Mouse (Mus musculus): ENCODE data around the gene Csrp1. TPM values are rescaled to one million over a fixed set of nuclear protein-coding genes. Genes with fewer than 3 reads are reported as not detected.

Csrp1 gene
- polyA plus RNA-seq, 1 experiment = 147 TPM

- H3K36me3 ChIP-seq (ENCODE audit: control insufficient read depth, insufficient read depth, low read length) = no peaks in the 10 kb centered on the region
- TF ChIP-seq CTCF (IDR thresholded peaks at IDR 0.05; ENCODE audit: extremely low read depth, insufficient read length, insufficient replicate concordance, low read depth, low read length) = no peak
- TF ChIP-seq POLR2A (IDR thresholded peaks at IDR 0.05; ENCODE audit: low read depth, low read length) = no peak
- H3K4me1 ChIP-seq (ENCODE audit: control insufficient read depth, insufficient read depth, insufficient read length, low read length) = peaks cover 8% of the 10 kb centered on the region; the same call in 1 of the 2 replicates
- H3K4me3 ChIP-seq (ENCODE audit: low read depth, low read length) = no peak overlapping the region
- peaks cover 9% of the 10 kb centered on the region for H3K27me3 ChIP-seq (ENCODE audit: control insufficient read depth, insufficient read depth, low read length)
- 79% methylated on average over 9 of the region's 9 CpGs for WGBS
- H3K27ac ChIP-seq (ENCODE audit: insufficient read depth, low read depth, low read length) = no peak overlapping the region
These were observed 43.8 kb downstream of the Csrp1 start for GRCm38 (mm10) chr1:135763503-135764205.

DNA sequence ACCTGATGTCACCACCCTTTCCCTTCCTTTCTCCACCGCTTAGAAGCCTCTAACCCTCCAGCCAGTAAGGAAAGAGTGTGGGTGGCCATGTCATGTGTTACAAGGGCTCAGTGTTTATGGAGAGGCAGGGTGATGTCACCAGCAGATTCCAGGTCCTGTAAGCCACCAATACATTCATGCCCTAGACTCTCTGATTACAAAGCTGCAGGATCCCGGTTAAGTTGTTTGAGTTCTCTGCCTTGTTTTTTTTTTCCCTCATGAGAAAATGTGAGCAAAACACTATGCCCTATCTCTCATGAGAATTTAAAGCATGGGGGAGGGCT, 44.3 kb downstream of the Csrp1 start:
- WGBS = 50% methylated on average over 2 of the region's 2 CpGs
- Histone ChIP-seq H3K36me3 (ENCODE audit: control insufficient read depth, insufficient read depth, low read length) (no peaks in the 10 kb centered on the region), H3K27me3 (ENCODE audit: control insufficient read depth, insufficient read depth, low read length) (peaks cover 9% of the 10 kb centered on the region), H3K27ac (ENCODE audit: insufficient read depth, low read depth, low read length) (no peak overlapping the region), H3K4me1 (ENCODE audit: control insufficient read depth, insufficient read depth, insufficient read length, low read length) (peaks cover 8% of the 10 kb centered on the region; the same call in 1 of the 2 replicates), H3K4me3 (ENCODE audit: low read depth, low read length) (no peak overlapping the region)
- TF ChIP-seq CTCF (IDR thresholded peaks at IDR 0.05; ENCODE audit: extremely low read depth, insufficient read length, insufficient replicate concordance, low read depth, low read length) (no peak), POLR2A (IDR thresholded peaks at IDR 0.05; ENCODE audit: low read depth, low read length) (no peak)

GRCm38 (mm10) chr1:135765645-135766591, 46.1 kb downstream of the Csrp1 start, which contains the start of gene Phlda3:
TSS of gene Phlda3 (plus strand) at chr1:135766119.
- 2% methylated on average over 89 of the region's 90 CpGs for WGBS
- Histone ChIP-seq H3K4me3 (ENCODE audit: low read depth, low read length) (peak within 1 kb of the TSS; percentile 69), H3K27me3 (ENCODE audit: control insufficient read depth, insufficient read depth, low read length) (peaks cover 9% of the 10 kb centered on the region), H3K27ac (ENCODE audit: insufficient read depth, low read depth, low read length) (peak within 1 kb of the TSS; percentile 45), H3K36me3 (ENCODE audit: control insufficient read depth, insufficient read depth, low read length) (no peaks in the 10 kb centered on the region), H3K4me1 (ENCODE audit: control insufficient read depth, insufficient read depth, insufficient read length, low read length) (peaks cover 10% of the 10 kb centered on the region)
- TF ChIP-seq POLR2A (IDR thresholded peaks at IDR 0.05; ENCODE audit: low read depth, low read length) (peak; percentile 39; the same call in 1 of the 2 replicates), CTCF (IDR thresholded peaks at IDR 0.05; ENCODE audit: extremely low read depth, insufficient read length, insufficient replicate concordance, low read depth, low read length) (no peak)

GRCm38 (mm10) chr1:135766592-135767306, 46.9 kb downstream of the Csrp1 start:
- Histone ChIP-seq H3K36me3 (ENCODE audit: control insufficient read depth, insufficient read depth, low read length) (no peaks in the 10 kb centered on the region), H3K27ac (ENCODE audit: insufficient read depth, low read depth, low read length) (peak overlapping the region; percentile 45), H3K27me3 (ENCODE audit: control insufficient read depth, insufficient read depth, low read length) (peaks cover 9% of the 10 kb centered on the region), H3K4me3 (ENCODE audit: low read depth, low read length) (peak overlapping the region; percentile 69), H3K4me1 (ENCODE audit: control insufficient read depth, insufficient read depth, insufficient read length, low read length) (peaks cover 12% of the 10 kb centered on the region)
- WGBS = 30% methylated on average over 30 of the region's 30 CpGs
- no peak for TF ChIP-seq POLR2A (IDR thresholded peaks at IDR 0.05; ENCODE audit: low read depth, low read length)
- TF ChIP-seq CTCF (IDR thresholded peaks at IDR 0.05; ENCODE audit: extremely low read depth, insufficient read length, insufficient replicate concordance, low read depth, low read length) = no peak

GRCm38 (mm10) chr1:135767324-135767890, 47.5 kb downstream of the Csrp1 start:
- peaks cover 12% of the 10 kb centered on the region for H3K4me1 ChIP-seq (ENCODE audit: control insufficient read depth, insufficient read depth, insufficient read length, low read length)
- peak overlapping the region; percentile 69 for H3K4me3 ChIP-seq (ENCODE audit: low read depth, low read length)
- H3K36me3 ChIP-seq (ENCODE audit: control insufficient read depth, insufficient read depth, low read length) = no peaks in the 10 kb centered on the region
- 83% methylated on average over 4 of the region's 4 CpGs for WGBS
- H3K27ac ChIP-seq (ENCODE audit: insufficient read depth, low read depth, low read length) = no peak overlapping the region
- peaks cover 9% of the 10 kb centered on the region for H3K27me3 ChIP-seq (ENCODE audit: control insufficient read depth, insufficient read depth, low read length)
- no peak for TF ChIP-seq CTCF (IDR thresholded peaks at IDR 0.05; ENCODE audit: extremely low read depth, insufficient read length, insufficient replicate concordance, low read depth, low read length)

DNA sequence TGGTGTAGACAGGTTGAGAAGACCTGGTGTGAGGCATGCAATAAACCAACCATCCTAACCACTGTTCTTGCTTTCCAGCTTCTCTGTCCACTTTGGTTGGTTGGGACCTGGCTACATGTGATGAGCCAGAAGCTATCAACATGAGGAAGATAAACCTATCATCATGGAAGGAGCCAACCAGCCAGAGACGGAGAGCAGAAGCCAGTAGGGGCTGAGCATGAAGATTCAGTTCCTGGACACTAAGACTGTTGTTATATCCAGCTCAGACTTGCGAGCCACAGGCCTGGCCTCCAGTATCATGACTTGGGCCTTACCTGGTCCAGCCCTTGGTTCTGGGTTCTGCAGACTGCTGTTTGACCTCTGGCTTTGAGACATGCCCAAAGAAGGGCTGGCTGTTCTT, 48.5 kb downstream of the Csrp1 start:
- Histone ChIP-seq H3K27ac (ENCODE audit: insufficient read depth, low read depth, low read length) (no peak overlapping the region), H3K4me1 (ENCODE audit: control insufficient read depth, insufficient read depth, insufficient read length, low read length) (peaks cover 12% of the 10 kb centered on the region), H3K27me3 (ENCODE audit: control insufficient read depth, insufficient read depth, low read length) (peaks cover 9% of the 10 kb centered on the region), H3K4me3 (ENCODE audit: low read depth, low read length) (no peak overlapping the region), H3K36me3 (ENCODE audit: control insufficient read depth, insufficient read depth, low read length) (no peaks in the 10 kb centered on the region)
- TF ChIP-seq POLR2A (IDR thresholded peaks at IDR 0.05; ENCODE audit: low read depth, low read length) (no peak), CTCF (IDR thresholded peaks at IDR 0.05; ENCODE audit: extremely low read depth, insufficient read length, insufficient replicate concordance, low read depth, low read length) (no peak)
- whole genome bisulfite sequencing = 89% methylated on average over 2 of the region's 2 CpGs
